In the genomic region with DNA sequence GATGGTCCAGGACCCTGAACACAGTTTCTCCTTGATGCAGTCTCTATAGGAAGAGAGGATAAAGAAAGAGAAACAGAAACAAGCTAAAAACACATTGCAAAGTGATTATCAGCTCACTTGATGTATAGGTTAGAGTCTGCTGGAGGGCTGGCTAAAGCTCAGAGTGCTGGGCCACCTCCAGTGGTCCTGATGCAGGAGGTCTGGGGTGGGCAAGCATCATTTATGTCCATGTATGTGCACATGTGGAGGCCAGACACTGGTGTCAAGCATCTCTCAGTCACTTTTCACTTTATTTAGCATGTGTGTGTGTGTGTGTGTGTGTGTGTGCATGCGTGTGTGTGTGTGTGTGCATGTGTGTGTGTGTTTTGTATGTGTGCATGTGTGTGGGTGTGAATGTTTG, we compare ENCODE assay signal across 28 mouse cellular contexts.
"Had no signal": no experiment of that assay in that cellular context is flagged by ENCODE, and none has a peak within 500 bp of the region (broad histone marks: within the 10 kb centered on the region; RNA-seq: fewer than 3 reads in every experiment).

No protein-coding gene starts in this region.

- H3K36me3 ChIP-seq: embryonic facial prominence, embryonic 10.5 days; embryonic facial prominence, embryonic 12.5 days; embryonic facial prominence, embryonic 13.5 days; embryonic facial prominence, embryonic 15.5 days; forebrain, embryonic 10.5 days; forebrain, embryonic 12.5 days; forebrain, embryonic 15.5 days had no signal

- DNase-seq: cerebellum, adult 18-20 months; cerebellum, adult 2 months; cerebellum, adult 8-10 months; cerebellum, adult 9-10 months; cerebellum, adult 9-11 months; cerebellum, postnatal 10 days; cerebellum, postnatal 14 days; cerebellum, postnatal 25 days; cerebellum, postnatal 36 days; embryo, embryonic 11 days; forebrain, postnatal 0 days; gastrocnemius, adult 2 months; gastrocnemius, postnatal 10 days; gastrocnemius, postnatal 14 days; gastrocnemius, postnatal 25 days; gastrocnemius, postnatal 36 days; heart, adult 18-20 months had no signal

- H3K4me2 ChIP-seq: embryonic facial prominence, embryonic 12.5 days; embryonic facial prominence, embryonic 13.5 days; embryonic facial prominence, embryonic 15.5 days; forebrain, embryonic 12.5 days; forebrain, embryonic 13.5 days; forebrain, embryonic 15.5 days had no signal

- H3K4me1 ChIP-seq: embryonic facial prominence, embryonic 10.5 days; embryonic facial prominence, embryonic 12.5 days had no signal

- H3K27ac ChIP-seq: embryonic facial prominence, embryonic 10.5 days; embryonic facial prominence, embryonic 12.5 days; embryonic facial prominence, embryonic 13.5 days; embryonic facial prominence, embryonic 15.5 days; forebrain, embryonic 10.5 days; forebrain, embryonic 12.5 days; forebrain, embryonic 13.5 days; forebrain, embryonic 15.5 days; gastrocnemius, adult 2 months had no signal

- ATAC-seq: forebrain, embryonic 13.5 days; forebrain, embryonic 14.5 days; forebrain, embryonic 15.5 days; forebrain, embryonic 16.5 days; forebrain, postnatal 0 days had no signal

- H3K9me3 ChIP-seq: embryonic facial prominence, embryonic 10.5 days; embryonic facial prominence, embryonic 12.5 days; embryonic facial prominence, embryonic 13.5 days; embryonic facial prominence, embryonic 15.5 days; forebrain, embryonic 10.5 days; forebrain, embryonic 12.5 days; forebrain, embryonic 13.5 days; forebrain, embryonic 15.5 days had no signal

- H3K9ac ChIP-seq: embryonic facial prominence, embryonic 12.5 days; embryonic facial prominence, embryonic 13.5 days; embryonic facial prominence, embryonic 15.5 days; forebrain, embryonic 12.5 days; forebrain, embryonic 13.5 days; forebrain, embryonic 15.5 days; forebrain, postnatal 0 days had no signal

- H3K4me3 ChIP-seq: embryonic facial prominence, embryonic 10.5 days; embryonic facial prominence, embryonic 12.5 days; embryonic facial prominence, embryonic 13.5 days; embryonic facial prominence, embryonic 15.5 days; erythroblast, embryonic 14.5 days; forebrain, embryonic 10.5 days; forebrain, embryonic 12.5 days; forebrain, embryonic 13.5 days; forebrain, embryonic 15.5 days; gastrocnemius, adult 2 months had no signal

- H3K27me3 ChIP-seq: embryonic facial prominence, embryonic 12.5 days; embryonic facial prominence, embryonic 15.5 days had no signal
